Comparison of ENCODE assay signal across 29 mouse cellular contexts in genomic region chr9:15108101-15108500, GRCm38 (mm10). TPM values are rescaled to one million over a fixed set of nuclear protein-coding genes. Genes with fewer than 3 reads are reported as not detected.
A peak's percentile ranks its signal among the peaks of the same experiment; 100 is the strongest.
DNase-seq lines count a peak whose midpoint lies in the region; ATAC-seq and TF ChIP-seq lines count a peak whose summit lies in the region.
"Had no signal": no experiment of that assay in that cellular context is flagged by ENCODE, and none has a peak within 500 bp of the region (broad histone marks: within the 10 kb centered on the region; RNA-seq: fewer than 3 reads in every experiment).

No protein-coding gene starts in this region.

- peak; percentile 59 for ATAC-seq in hindbrain, postnatal 0 days
- ATAC-seq in hindbrain, embryonic 16.5 days = no peak
- ATAC-seq in neural tube, embryonic 14.5 days (ENCODE audit: low read depth) = peak; percentile 6; the same call in 1 of the 2 replicates
- ATAC-seq in neural tube, embryonic 15.5 days (ENCODE audit: low FRiP score) = no peak
- ATAC-seq: forebrain, embryonic 15.5 days had no signal

- TF ChIP-seq CTCF in hindbrain, postnatal 0 days (IDR thresholded peaks at IDR 0.05; ENCODE audit: low read depth) = no peak

- H3K9me3 ChIP-seq in hindbrain, postnatal 0 days (ENCODE audit: low read length) = no peaks in the 10 kb centered on the region
- H3K9me3 ChIP-seq in hindbrain, embryonic 16.5 days (ENCODE audit: control insufficient read depth, low read length) = no peaks in the 10 kb centered on the region
- no peaks in the 10 kb centered on the region for H3K9me3 ChIP-seq in neural tube, embryonic 14.5 days (ENCODE audit: control insufficient read depth, low read length)
- no peaks in the 10 kb centered on the region for H3K9me3 ChIP-seq in neural tube, embryonic 15.5 days (replicated peaks)
- H3K9me3 ChIP-seq: embryonic facial prominence, embryonic 12.5 days; embryonic facial prominence, embryonic 15.5 days; forebrain, embryonic 12.5 days; forebrain, embryonic 15.5 days; G1E; heart, embryonic 12.5 days; heart, embryonic 15.5 days; hindbrain, embryonic 10.5 days; hindbrain, embryonic 13.5 days had no signal

- peaks cover 14% of the 10 kb centered on the region for H3K79me2 ChIP-seq in myocyte (ENCODE audit: control insufficient read depth, insufficient read depth)

- H3K4me3 ChIP-seq in hindbrain, postnatal 0 days (ENCODE audit: low read length) = no peak overlapping the region
- H3K4me3 ChIP-seq in hindbrain, embryonic 16.5 days (ENCODE audit: low read length) = no peak overlapping the region
- H3K4me3 ChIP-seq in neural tube, embryonic 14.5 days (ENCODE audit: low read depth, low read length) = no peak overlapping the region
- H3K4me3 ChIP-seq in neural tube, embryonic 15.5 days (replicated peaks) = no peak overlapping the region
- no peak overlapping the region for H3K4me3 ChIP-seq in myocyte
- H3K4me3 ChIP-seq: embryonic facial prominence, embryonic 12.5 days; embryonic facial prominence, embryonic 15.5 days; forebrain, embryonic 12.5 days; forebrain, embryonic 15.5 days; heart, embryonic 12.5 days; heart, embryonic 15.5 days; hindbrain, embryonic 10.5 days; hindbrain, embryonic 13.5 days had no signal

- no peak for DNase-seq in hindbrain, postnatal 0 days (ENCODE audit: low spot score)
- DNase-seq in kidney, postnatal 36 days = no peak
- no peak for DNase-seq in kidney, postnatal 10 days
- DNase-seq: adrenal gland, adult 2 months; adrenal gland, postnatal 14 days; B cell, adult 2 months; cerebellum, adult 18-20 months; cerebellum, adult 9-10 months; cerebellum, postnatal 14 days; gastrocnemius, postnatal 10 days; gastrocnemius, postnatal 36 days; heart, postnatal 10 days; heart, postnatal 36 days had no signal

- WGBS in hindbrain, postnatal 0 days = 43% methylated on average over 9 of the region's 9 CpGs
- 55% methylated on average over 9 of the region's 9 CpGs for WGBS in hindbrain, embryonic 16.5 days
- 47% methylated on average over 9 of the region's 9 CpGs for WGBS in neural tube, embryonic 14.5 days
- WGBS in neural tube, embryonic 15.5 days = 47% methylated on average over 9 of the region's 9 CpGs

- H3K27ac ChIP-seq in hindbrain, postnatal 0 days = no peak overlapping the region
- no peak overlapping the region for H3K27ac ChIP-seq in hindbrain, embryonic 16.5 days (ENCODE audit: low read depth, low read length)
- H3K27ac ChIP-seq in neural tube, embryonic 14.5 days (ENCODE audit: low read depth, low read length) = no peak overlapping the region
- no peak overlapping the region for H3K27ac ChIP-seq in neural tube, embryonic 15.5 days (replicated peaks)
- H3K27ac ChIP-seq: embryonic facial prominence, embryonic 12.5 days; embryonic facial prominence, embryonic 15.5 days; forebrain, embryonic 12.5 days; forebrain, embryonic 15.5 days; heart, embryonic 15.5 days; hindbrain, embryonic 10.5 days; hindbrain, embryonic 13.5 days had no signal

- H3K4me2 ChIP-seq in hindbrain, postnatal 0 days (ENCODE audit: low read depth, low read length) = no peak overlapping the region
- H3K4me2 ChIP-seq in hindbrain, embryonic 16.5 days (ENCODE audit: low read length) = no peak overlapping the region
- H3K4me2 ChIP-seq in neural tube, embryonic 14.5 days (ENCODE audit: low read depth, low read length) = no peak overlapping the region
- no peak overlapping the region for H3K4me2 ChIP-seq in neural tube, embryonic 15.5 days
- peak overlapping the region; percentile 49 for H3K4me2 ChIP-seq in myocyte (ENCODE audit: low read depth)
- H3K4me2 ChIP-seq: embryonic facial prominence, embryonic 12.5 days; embryonic facial prominence, embryonic 15.5 days; forebrain, embryonic 12.5 days; forebrain, embryonic 15.5 days; heart, embryonic 12.5 days; heart, embryonic 15.5 days; hindbrain, embryonic 13.5 days had no signal

- no peaks in the 10 kb centered on the region for H3K36me3 ChIP-seq in hindbrain, postnatal 0 days (ENCODE audit: insufficient read depth, low read length)
- no peaks in the 10 kb centered on the region for H3K36me3 ChIP-seq in hindbrain, embryonic 16.5 days (ENCODE audit: control insufficient read depth, insufficient read depth, low read length)
- H3K36me3 ChIP-seq in neural tube, embryonic 14.5 days (ENCODE audit: control insufficient read depth, insufficient read depth, low read length) = no peaks in the 10 kb centered on the region
- H3K36me3 ChIP-seq in neural tube, embryonic 15.5 days = no peaks in the 10 kb centered on the region
- H3K36me3 ChIP-seq in myocyte (ENCODE audit: control insufficient read depth, insufficient read depth) = no peaks in the 10 kb centered on the region
- H3K36me3 ChIP-seq: embryonic facial prominence, embryonic 12.5 days; embryonic facial prominence, embryonic 15.5 days; forebrain, embryonic 12.5 days; forebrain, embryonic 15.5 days; G1E; heart, embryonic 12.5 days; heart, embryonic 15.5 days; hindbrain, embryonic 10.5 days; hindbrain, embryonic 13.5 days had no signal

- H3ac ChIP-seq in myocyte (ENCODE audit: control insufficient read depth, insufficient read length) = no peak overlapping the region

- no peak for TF ChIP-seq POLR2A in myocyte (IDR thresholded peaks at IDR 0.05; ENCODE audit: insufficient read length, low read depth)

- no peaks in the 10 kb centered on the region for H3K27me3 ChIP-seq in hindbrain, postnatal 0 days (ENCODE audit: insufficient read depth, low read length)
- no peaks in the 10 kb centered on the region for H3K27me3 ChIP-seq in hindbrain, embryonic 16.5 days (replicated peaks; ENCODE audit: control insufficient read depth, insufficient read depth, low read length)
- H3K27me3 ChIP-seq in neural tube, embryonic 14.5 days (ENCODE audit: control insufficient read depth, insufficient read depth, low read length) = no peaks in the 10 kb centered on the region
- H3K27me3 ChIP-seq in neural tube, embryonic 15.5 days (replicated peaks) = no peaks in the 10 kb centered on the region
- H3K27me3 ChIP-seq in myocyte (ENCODE audit: control insufficient read depth, insufficient read depth, insufficient read length) = no peaks in the 10 kb centered on the region
- H3K27me3 ChIP-seq: embryonic facial prominence, embryonic 12.5 days; embryonic facial prominence, embryonic 15.5 days; forebrain, embryonic 12.5 days; forebrain, embryonic 15.5 days; heart, embryonic 12.5 days; heart, embryonic 15.5 days; hindbrain, embryonic 13.5 days had no signal

- no peak overlapping the region for H3K9ac ChIP-seq in hindbrain, postnatal 0 days (replicated peaks; ENCODE audit: low read length)
- H3K9ac ChIP-seq in hindbrain, embryonic 16.5 days (ENCODE audit: low read depth, low read length) = no peak overlapping the region
- H3K9ac ChIP-seq in neural tube, embryonic 14.5 days (replicated peaks; ENCODE audit: low read depth, low read length) = no peak overlapping the region
- no peak overlapping the region for H3K9ac ChIP-seq in neural tube, embryonic 15.5 days (replicated peaks)
- H3K9ac ChIP-seq: embryonic facial prominence, embryonic 12.5 days; embryonic facial prominence, embryonic 15.5 days; forebrain, embryonic 12.5 days; forebrain, embryonic 15.5 days; heart, embryonic 12.5 days; heart, embryonic 15.5 days; hindbrain, embryonic 13.5 days had no signal

- no peaks in the 10 kb centered on the region for H3K4me1 ChIP-seq in hindbrain, postnatal 0 days (ENCODE audit: insufficient read depth, low read length)
- no peaks in the 10 kb centered on the region for H3K4me1 ChIP-seq in hindbrain, embryonic 16.5 days (ENCODE audit: control insufficient read depth, insufficient read depth, low read depth, low read length)
- H3K4me1 ChIP-seq in neural tube, embryonic 14.5 days (ENCODE audit: control insufficient read depth, insufficient read depth, low read length) = no peaks in the 10 kb centered on the region
- no peaks in the 10 kb centered on the region for H3K4me1 ChIP-seq in neural tube, embryonic 15.5 days
- H3K4me1 ChIP-seq: embryonic facial prominence, embryonic 12.5 days; embryonic facial prominence, embryonic 15.5 days; forebrain, embryonic 12.5 days; forebrain, embryonic 15.5 days; hindbrain, embryonic 13.5 days had no signal

TF ChIP-seq in myocyte, 11 proteins besides CTCF, POLR2A, EP300 and RAD21:
- no peak for TF ChIP-seq CEBPB (IDR thresholded peaks at IDR 0.05; ENCODE audit: insufficient read depth, poor library complexity, severe bottlenecking)

RNA-seq across cellular contexts. Expression of gene Hephl1, which starts 3.8 kb away (rescaled TPM):
- 0.21 TPM in 1 of 2 replicates, not detected in the other for total RNA-seq in hindbrain, postnatal 0 days (2014; rRNA removed)
- polyA plus RNA-seq in hindbrain, postnatal 0 days (2015; fragmentation: Nextera tagmentation; extraction: Ambion mirVana) = not detected in 2 replicates
- not detected in 2 replicates for polyA plus RNA-seq in hindbrain, embryonic 16.5 days (2015; fragmentation: Nextera tagmentation; extraction: Ambion mirVana)
- 0.07 TPM in 1 of 2 replicates, not detected in the other for polyA plus RNA-seq in neural tube, embryonic 14.5 days (2014; fragmentation: Nextera tagmentation; extraction: Ambion mirVana)
- 0.04 TPM in 1 of 2 replicates, not detected in the other for polyA plus RNA-seq in neural tube, embryonic 15.5 days (2015; fragmentation: Nextera tagmentation; extraction: Ambion mirVana)
- polyA plus RNA-seq in myocyte (2012; fragmentation: generic; extraction: Trizol) = 10.6 TPM
- total RNA-seq: CH12.LX; granulocyte monocyte progenitor cell, adult 5-6 weeks had no signal
- polyA plus RNA-seq: embryonic facial prominence, embryonic 12.5 days; forebrain, embryonic 12.5 days; forebrain, embryonic 15.5 days; G1E; heart, embryonic 12.5 days; hindbrain, embryonic 10.5 days; hindbrain, embryonic 13.5 days; intestine, embryonic 14.5 days had no signal

Comparison
In these comparisons a context has a peak if more than half of its experiments do, and no peak if none do; other contexts are left out.
1. ATAC-seq: peak in hindbrain, postnatal 0 days (single experiment) and neural tube, embryonic 14.5 days (single experiment); none in hindbrain, embryonic 16.5 days (single experiment) and neural tube, embryonic 15.5 days (single experiment).
2. RNA of gene Hephl1, which starts 3.8 kb away (polyA plus RNA-seq): 10.6 TPM in myocyte (single experiment); 0.07 TPM in neural tube, embryonic 14.5 days, 0.04 TPM in neural tube, embryonic 15.5 days, not detected in hindbrain, postnatal 0 days and not detected in hindbrain, embryonic 16.5 days; every median in the first group is over 10 times any median in the second.